ENCODE assay signal across 8 mouse cellular contexts in genomic region chr13:99238217-99239160, GRCm38 (mm10). TPM values are rescaled to one million over a fixed set of nuclear protein-coding genes. Genes with fewer than 3 reads are reported as not detected.
DNase-seq lines count a peak whose midpoint lies in the region; ATAC-seq and TF ChIP-seq lines count a peak whose summit lies in the region.

No protein-coding gene starts in this region.

- H3K36me3 ChIP-seq in heart, embryonic 14.5 days (ENCODE audit: control insufficient read depth, insufficient read depth, low read length): no peaks in the 10 kb centered on the region
- H3K36me3 ChIP-seq in kidney, postnatal 0 days (ENCODE audit: insufficient read depth, low read length): no peaks in the 10 kb centered on the region
- H3K36me3 ChIP-seq in lung, embryonic 15.5 days: no peaks in the 10 kb centered on the region

- no peak overlapping the region for H3K4me3 ChIP-seq in cerebellum, adult 2 months (replicated peaks; ENCODE audit: insufficient read depth, low read depth, low read length)
- H3K4me3 ChIP-seq in heart, embryonic 14.5 days (ENCODE audit: control insufficient read depth in 1 of 2, insufficient read depth in 1 of 2, low read depth in 1 of 2, low read length in 2 of 2): no peak overlapping the region
- no peak overlapping the region for H3K4me3 ChIP-seq in kidney, postnatal 0 days (replicated peaks; ENCODE audit: low read depth, low read length)
- no peak overlapping the region for H3K4me3 ChIP-seq in lung, embryonic 15.5 days

- no peak for TF ChIP-seq CTCF in cerebellum, adult 2 months (IDR thresholded peaks at IDR 0.05; ENCODE audit: borderline replicate concordance, insufficient read depth, low read depth, low read length)
- TF ChIP-seq CTCF in kidney, postnatal 0 days (IDR thresholded peaks at IDR 0.05; ENCODE audit: low read depth): no peak

- TF ChIP-seq POLR2A in cerebellum, adult 2 months (IDR thresholded peaks at IDR 0.05; ENCODE audit: borderline replicate concordance, insufficient read depth, low read length): no peak

- DNase-seq in cerebellum, adult 2 months: no peak
- DNase-seq in cerebellum, adult 18-20 months: no peak
- DNase-seq in embryo, embryonic 9.5 days (ENCODE audit: extremely low spot score): peak; percentile 54
- peak; percentile 90 for DNase-seq in kidney, postnatal 0 days (ENCODE audit: low spot score)
- peak; percentile 32 for DNase-seq in testis, postnatal 14 days (ENCODE audit: low spot score)
- DNase-seq in thymus, postnatal 4 days: no peak

- no peaks in the 10 kb centered on the region for H3K4me1 ChIP-seq in cerebellum, adult 2 months (ENCODE audit: control insufficient read depth, insufficient read depth, low read length)
- peaks cover 36 to 44% of the 10 kb centered on the region in 2 experiments for H3K4me1 ChIP-seq in heart, embryonic 14.5 days (ENCODE audit: control insufficient read depth in 2 of 2, insufficient read depth in 2 of 2, low read length in 2 of 2)
- peaks cover 18% of the 10 kb centered on the region for H3K4me1 ChIP-seq in kidney, postnatal 0 days (replicated peaks; ENCODE audit: insufficient read depth, low read length)
- H3K4me1 ChIP-seq in lung, embryonic 15.5 days: peaks cover 46% of the 10 kb centered on the region

- WGBS in cerebellum, adult 2 months: 30% methylated on average over 10 of the region's 10 CpGs
- 23% methylated on average over 10 of the region's 10 CpGs for WGBS in heart, embryonic 14.5 days
- 35% methylated on average over 10 of the region's 10 CpGs for WGBS in kidney, postnatal 0 days
- WGBS in lung, embryonic 15.5 days: 16% methylated on average over 10 of the region's 10 CpGs

- H3K9me3 ChIP-seq in heart, embryonic 14.5 days (ENCODE audit: control insufficient read depth, low read length): no peaks in the 10 kb centered on the region
- no peaks in the 10 kb centered on the region for H3K9me3 ChIP-seq in kidney, postnatal 0 days (replicated peaks; ENCODE audit: low read length)
- H3K9me3 ChIP-seq in lung, embryonic 15.5 days: no peaks in the 10 kb centered on the region

- no peak overlapping the region for H3K9ac ChIP-seq in heart, embryonic 14.5 days (ENCODE audit: low read length)
- no peak overlapping the region for H3K9ac ChIP-seq in kidney, postnatal 0 days (ENCODE audit: low read depth, low read length)
- H3K9ac ChIP-seq in lung, embryonic 15.5 days: no peak overlapping the region

- H3K4me2 ChIP-seq in heart, embryonic 14.5 days (ENCODE audit: low read length): peak overlapping the region; percentile 26
- H3K4me2 ChIP-seq in kidney, postnatal 0 days (ENCODE audit: low read length): 0 out of 2 replicates have a peak overlapping the region, but pooled peaks have one; percentile 8
- peak overlapping the region; percentile 1 for H3K4me2 ChIP-seq in lung, embryonic 15.5 days

- ATAC-seq in heart, embryonic 14.5 days (ENCODE audit: insufficient number of reproducible peaks, insufficient read depth, low FRiP score, low read depth): peak; percentile 64
- peak; percentile 58; the same call in 1 of the 2 replicates for ATAC-seq in kidney, postnatal 0 days (replicated peaks; ENCODE audit: low FRiP score, low read depth)
- peak; percentile 72 for ATAC-seq in lung, embryonic 15.5 days (ENCODE audit: borderline replicate concordance, extremely low read depth, low FRiP score, low TSS enrichment)

- peak overlapping the region; percentile 56; the same call in 1 of the 2 replicates for H3K27ac ChIP-seq in cerebellum, adult 2 months (ENCODE audit: insufficient read depth, low read length)
- peak overlapping the region; percentile 90 to 95 for H3K27ac ChIP-seq in heart, embryonic 14.5 days (replicated peaks in 1 of 2; ENCODE audit: control insufficient read depth in 1 of 2, insufficient read depth in 1 of 2, low read depth in 2 of 2, low read length in 2 of 2)
- peak overlapping the region; percentile 95 for H3K27ac ChIP-seq in kidney, postnatal 0 days
- H3K27ac ChIP-seq in lung, embryonic 15.5 days: peak overlapping the region; percentile 95

- no peaks in the 10 kb centered on the region for H3K27me3 ChIP-seq in cerebellum, adult 2 months (ENCODE audit: control insufficient read depth, insufficient read depth, low read length)
- no peaks in the 10 kb centered on the region for H3K27me3 ChIP-seq in heart, embryonic 14.5 days (ENCODE audit: control insufficient read depth, insufficient read depth, low read length)
- no peaks in the 10 kb centered on the region for H3K27me3 ChIP-seq in kidney, postnatal 0 days (ENCODE audit: insufficient read depth, low read length)
- H3K27me3 ChIP-seq in lung, embryonic 15.5 days: no peaks in the 10 kb centered on the region

RNA-seq across cellular contexts. Expression of gene Zfp366, which starts 53.9 kb away (rescaled TPM):
- 2.8 and 3.1 TPM in 2 replicates for polyA plus RNA-seq in cerebellum, adult 2 months (2012; rRNA removed)
- polyA plus RNA-seq in heart, embryonic 14.5 days (2014; fragmentation: Nextera tagmentation; extraction: Ambion mirVana): 0.95 and 1.0 TPM in 2 replicates
- polyA plus RNA-seq in kidney, postnatal 0 days (2015; fragmentation: Nextera tagmentation; extraction: Ambion mirVana): 0.98 and 1.2 TPM in 2 replicates
- polyA plus RNA-seq in lung, embryonic 15.5 days (2015; fragmentation: Nextera tagmentation; extraction: Ambion mirVana): 0.96 and 1.2 TPM in 2 replicates

Comparison
In these comparisons a context has a peak if more than half of its experiments do, and no peak if none do; other contexts are left out.
1. DNase-seq: peak in embryo, embryonic 9.5 days (single experiment), kidney, postnatal 0 days (single experiment) and testis, postnatal 14 days (single experiment); none in cerebellum, adult 2 months (0 of 2), cerebellum, adult 18-20 months (0 of 2) and thymus, postnatal 4 days (single experiment).
2. Peak in every context shown above with its lines, with median percentiles within 50 percentile points of each other: H3K27ac ChIP-seq, ATAC-seq and H3K4me2 ChIP-seq.